Mouse (Mus musculus): Measurements from ENCODE around the gene Csf3. TPM values are rescaled to one million over a fixed set of nuclear protein-coding genes. Genes with fewer than 3 reads are reported as not detected.

Gene Csf3
- polyA plus RNA-seq (2015; fragmentation: Nextera tagmentation; extraction: Ambion mirVana): 0.72 and 0.96 TPM in 2 replicates

DNA sequence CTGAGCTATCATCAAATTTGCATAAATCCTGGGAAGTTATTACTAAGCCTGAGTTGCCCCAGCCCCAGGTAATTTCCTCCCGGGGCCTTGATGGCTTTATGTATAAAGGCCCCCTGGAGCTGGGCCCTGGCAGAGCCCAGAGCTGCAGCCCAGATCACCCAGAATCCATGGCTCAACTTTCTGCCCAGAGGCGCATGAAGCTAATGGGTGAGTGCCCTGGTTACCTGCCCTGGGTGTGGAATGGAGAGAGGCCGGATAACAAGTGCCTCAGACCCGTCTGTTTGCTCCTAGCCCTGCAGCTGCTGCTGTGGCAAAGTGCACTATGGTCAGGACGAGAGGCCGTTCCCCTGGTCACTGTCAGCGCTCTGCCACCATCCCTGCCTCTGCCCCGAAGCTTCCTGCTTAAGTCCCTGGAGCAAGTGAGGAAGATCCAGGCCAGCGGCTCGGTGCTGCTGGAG lies at the start of gene Csf3:
Gene Csf3, plus strand, starts transcription at position 51 of the 458 bp plus-strand sequence.

DNA sequence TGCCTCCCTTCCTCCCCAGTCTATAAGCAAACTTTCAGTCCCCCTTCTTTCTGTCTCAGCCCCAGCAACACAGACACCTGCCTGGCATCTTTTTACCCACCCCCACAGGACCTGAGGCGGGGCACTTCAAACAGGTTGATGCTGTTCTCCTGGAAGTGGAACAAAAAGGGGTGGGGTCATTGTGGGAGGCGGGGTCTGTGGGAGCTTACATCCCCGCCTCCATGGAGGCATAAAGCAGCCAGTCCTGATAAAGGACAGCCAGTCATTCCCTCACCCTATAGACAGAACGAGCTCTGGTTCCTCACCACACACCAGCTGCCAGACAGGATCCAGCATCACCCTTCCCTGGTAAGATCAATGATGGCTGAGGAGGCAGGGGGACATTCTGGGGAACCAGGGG lies 37.0 kb upstream of the Csf3 start, which contains the start of gene Gsdma:
Gene Gsdma, plus strand, starts transcription at position 261 of the 400 bp plus-strand sequence.

DNA sequence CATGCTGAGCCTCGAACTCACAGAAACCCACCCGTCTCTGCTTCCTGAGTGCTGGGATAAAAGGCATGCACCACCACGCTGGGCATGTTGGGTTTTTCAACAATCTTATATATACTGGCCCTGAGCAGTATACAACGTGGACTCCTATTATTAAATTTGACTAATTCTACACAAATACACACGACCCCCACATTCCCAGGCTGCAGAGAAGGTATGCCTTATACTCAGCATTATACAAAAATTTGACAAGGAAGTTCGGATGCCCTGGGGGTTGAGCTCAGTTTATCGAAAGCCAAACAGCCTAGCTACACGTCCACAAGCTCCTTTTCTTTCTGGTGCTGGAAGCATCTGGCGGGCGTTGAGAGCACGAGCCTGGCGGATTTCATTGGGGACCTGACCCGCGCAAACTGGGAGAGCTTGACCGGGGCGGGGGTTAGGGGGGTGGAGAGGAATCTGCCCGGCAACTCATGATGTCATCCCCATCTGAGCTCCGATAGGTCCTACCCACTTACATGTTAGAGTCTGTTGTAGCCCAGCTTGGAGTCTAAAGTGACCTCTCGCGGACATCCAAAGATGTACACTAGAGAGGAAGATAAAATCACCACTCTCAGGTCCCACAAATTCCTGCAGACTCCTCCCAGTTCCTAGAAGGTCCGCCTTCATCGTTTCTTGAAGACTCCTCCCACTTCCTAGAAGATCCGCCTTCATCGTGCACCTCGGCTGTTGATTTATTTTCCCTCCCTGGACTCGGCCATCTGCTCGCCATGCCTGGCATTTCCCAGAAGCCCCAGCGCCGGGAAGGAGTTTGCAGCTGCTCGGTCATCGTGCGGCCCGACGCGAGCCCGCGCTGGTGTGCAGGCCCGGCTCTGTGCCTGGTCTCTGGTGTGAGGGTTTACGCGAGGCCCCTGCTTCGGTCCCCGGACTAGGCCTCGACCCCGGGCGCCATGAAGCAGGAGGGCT lies 19.0 kb upstream of the Csf3 start, which contains the start of gene Psmd3:
Gene Psmd3, plus strand, starts transcription at position 769 of the 960 bp plus-strand sequence.

DNA sequence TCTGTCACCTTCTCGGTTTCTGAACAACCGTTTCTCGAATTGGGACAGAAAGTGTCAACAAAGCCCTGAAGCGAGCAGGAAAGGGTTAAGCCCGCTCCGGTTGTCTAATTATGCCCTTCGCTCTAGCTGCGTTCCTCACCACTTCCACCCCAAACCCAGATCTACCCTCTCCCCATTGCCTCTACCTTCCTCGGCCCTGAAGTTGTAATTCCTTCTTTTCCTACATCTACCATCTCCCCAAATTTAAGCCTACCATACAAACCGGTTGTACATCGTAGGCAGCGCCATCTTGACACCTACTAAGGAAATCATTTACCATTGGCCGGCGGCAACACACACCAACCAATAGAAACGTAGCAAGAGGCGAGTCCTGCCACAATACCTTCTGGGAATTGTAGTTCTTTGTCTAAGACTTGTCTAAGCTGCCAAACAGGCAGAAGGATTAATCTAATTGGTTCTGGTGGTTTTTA lies 28.1 kb downstream of the Csf3 start, which contains the start of gene Med24:
Gene Med24, minus strand, starts transcription at position 317 of the 470 bp plus-strand sequence.

DNA sequence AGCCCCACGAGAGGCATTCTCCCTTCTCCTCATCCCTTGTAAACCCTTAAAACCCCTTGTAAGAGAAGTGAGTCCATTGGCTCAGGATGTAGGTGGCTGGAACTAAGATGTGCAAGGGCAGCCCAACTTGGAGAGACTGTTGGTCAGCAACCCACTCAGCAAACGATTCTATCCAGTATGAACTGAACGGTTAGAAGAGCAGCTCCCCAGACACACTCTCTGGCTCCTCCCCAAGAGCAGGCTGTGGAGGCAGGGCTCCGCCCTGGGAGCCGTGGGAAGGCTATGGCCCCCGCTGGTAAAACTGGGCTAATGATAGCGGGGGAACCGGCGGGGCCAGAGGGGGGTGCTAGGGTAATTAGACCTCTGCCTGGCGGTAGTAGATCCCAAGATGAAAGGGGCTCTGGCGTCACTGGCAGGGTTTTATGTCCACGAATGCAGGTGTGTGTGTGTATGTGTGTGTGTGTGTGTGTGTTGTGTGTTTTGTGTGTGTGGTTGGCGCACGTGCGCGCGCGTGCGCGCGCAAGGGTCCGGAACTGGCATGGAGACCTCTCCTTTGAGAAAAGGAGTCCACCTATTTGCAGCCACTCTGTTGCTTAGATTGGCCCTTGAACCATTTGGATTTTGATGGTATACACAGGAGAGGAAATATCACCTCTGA lies 39.5 kb downstream of the Csf3 start, which contains the start of gene Thra:
Gene Thra, plus strand, starts transcription at position 246 of the 658 bp plus-strand sequence.

Other genes with a start within 250 kb of the Csf3 start
- gene Ikzf3, start 155.2 kb upstream of the Csf3 start, polyA plus RNA-seq (2015; fragmentation: Nextera tagmentation; extraction: Ambion mirVana): 2.3 and 2.8 TPM in 2 replicates
- gene Zpbp2, start 150.2 kb upstream of the Csf3 start, polyA plus RNA-seq (2015; fragmentation: Nextera tagmentation; extraction: Ambion mirVana): 0.16 and 0.56 TPM in 2 replicates
- 49.1 and 50.2 TPM in 2 replicates for gene Ormdl3, start 113.9 kb upstream of the Csf3 start, polyA plus RNA-seq (2015; fragmentation: Nextera tagmentation; extraction: Ambion mirVana)
- not detected in 2 replicates for gene Lrrc3c, start 103.0 kb upstream of the Csf3 start, polyA plus RNA-seq (2015; fragmentation: Nextera tagmentation; extraction: Ambion mirVana)
- 0.51 and 0.59 TPM in 2 replicates for gene Gm12355, start 75.6 kb upstream of the Csf3 start, polyA plus RNA-seq (2015; fragmentation: Nextera tagmentation; extraction: Ambion mirVana)
- gene Gsdma3, start 74.9 kb upstream of the Csf3 start, polyA plus RNA-seq (2015; fragmentation: Nextera tagmentation; extraction: Ambion mirVana): not detected in 2 replicates
- gene Gsdma2, start 54.5 kb upstream of the Csf3 start, polyA plus RNA-seq (2015; fragmentation: Nextera tagmentation; extraction: Ambion mirVana): not detected in 2 replicates
- 2.4 and 2.8 TPM in 2 replicates for gene Gsdma, start 36.9 kb upstream of the Csf3 start, polyA plus RNA-seq (2015; fragmentation: Nextera tagmentation; extraction: Ambion mirVana)
- 117 and 120 TPM in 2 replicates for gene Psmd3, start 18.7 kb upstream of the Csf3 start, polyA plus RNA-seq (2015; fragmentation: Nextera tagmentation; extraction: Ambion mirVana)
- 16.3 and 20.1 TPM in 2 replicates for gene Med24, start 28.2 kb downstream of the Csf3 start, polyA plus RNA-seq (2015; fragmentation: Nextera tagmentation; extraction: Ambion mirVana)
- gene Thra, start 39.4 kb downstream of the Csf3 start, polyA plus RNA-seq (2015; fragmentation: Nextera tagmentation; extraction: Ambion mirVana): 24.8 and 25.4 TPM in 2 replicates
- 6.4 and 9.4 TPM in 2 replicates for gene Nr1d1, start 74.1 kb downstream of the Csf3 start, polyA plus RNA-seq (2015; fragmentation: Nextera tagmentation; extraction: Ambion mirVana)
- gene Msl1, start 94.3 kb downstream of the Csf3 start, polyA plus RNA-seq (2015; fragmentation: Nextera tagmentation; extraction: Ambion mirVana): 11.6 and 13.5 TPM in 2 replicates
- 16.1 and 18.2 TPM in 2 replicates for gene Casc3, start 103.6 kb downstream of the Csf3 start, polyA plus RNA-seq (2015; fragmentation: Nextera tagmentation; extraction: Ambion mirVana)
- 1.9 and 2.6 TPM in 2 replicates for gene Rapgefl1, start 135.5 kb downstream of the Csf3 start, polyA plus RNA-seq (2015; fragmentation: Nextera tagmentation; extraction: Ambion mirVana)
- gene Wipf2, start 162.4 kb downstream of the Csf3 start, polyA plus RNA-seq (2015; fragmentation: Nextera tagmentation; extraction: Ambion mirVana): 4.3 and 4.6 TPM in 2 replicates
- gene Cdc6, start 206.5 kb downstream of the Csf3 start, polyA plus RNA-seq (2015; fragmentation: Nextera tagmentation; extraction: Ambion mirVana): 8.0 and 10.8 TPM in 2 replicates
- gene Rara, start 226.6 kb downstream of the Csf3 start, polyA plus RNA-seq (2015; fragmentation: Nextera tagmentation; extraction: Ambion mirVana): 17.0 and 18.1 TPM in 2 replicates